Mouse (Mus musculus): ENCODE data around the gene Ttll4. TPM values are rescaled to one million over a fixed set of nuclear protein-coding genes. Genes with fewer than 3 reads are reported as not detected.

Ttll4 gene
- polyA plus RNA-seq, 1 experiment from 2014 or later: 5.3 TPM

DNA sequence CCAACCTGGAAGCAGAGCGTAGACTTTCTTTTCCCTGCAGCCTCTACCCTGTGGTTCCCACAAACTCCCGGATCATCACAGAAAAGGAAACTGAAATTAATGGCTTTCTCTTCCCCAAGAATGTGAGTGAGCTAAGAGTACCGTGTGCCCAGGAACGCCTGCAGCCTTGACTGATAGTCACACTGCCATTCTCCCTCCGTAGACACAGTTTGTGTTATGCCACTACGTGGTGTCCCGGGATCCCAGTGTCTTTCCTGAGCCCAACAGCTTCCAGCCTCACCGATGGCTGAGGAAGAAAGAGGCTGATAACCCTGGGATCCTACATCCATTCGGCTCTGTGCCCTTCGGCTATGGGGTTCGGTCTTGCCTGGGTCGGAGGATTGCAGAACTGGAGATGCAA, 75.4 kb downstream of the Ttll4 start:
- no peaks in the 10 kb centered on the region for H3K9me3 ChIP-seq (ENCODE audit: control insufficient read depth, low read length)
- no peak overlapping the region for H3K4me3 ChIP-seq (ENCODE audit: low read length)
- ATAC-seq: no peak
- WGBS: 93% methylated on average over 12 of the region's 12 CpGs
- no peaks in the 10 kb centered on the region for H3K36me3 ChIP-seq (ENCODE audit: control insufficient read depth, insufficient read depth, low read length)
- no peak overlapping the region for H3K27ac ChIP-seq (ENCODE audit: low read depth, low read length)
- no peak overlapping the region for H3K4me2 ChIP-seq (ENCODE audit: low read length)
- no peak overlapping the region for H3K9ac ChIP-seq (ENCODE audit: low read depth, low read length)
- no peaks in the 10 kb centered on the region for H3K4me1 ChIP-seq (ENCODE audit: control insufficient read depth, insufficient read depth, low read depth, low read length)
- no peaks in the 10 kb centered on the region for H3K27me3 ChIP-seq (replicated peaks; ENCODE audit: control insufficient read depth, insufficient read depth, low read length)

DNA sequence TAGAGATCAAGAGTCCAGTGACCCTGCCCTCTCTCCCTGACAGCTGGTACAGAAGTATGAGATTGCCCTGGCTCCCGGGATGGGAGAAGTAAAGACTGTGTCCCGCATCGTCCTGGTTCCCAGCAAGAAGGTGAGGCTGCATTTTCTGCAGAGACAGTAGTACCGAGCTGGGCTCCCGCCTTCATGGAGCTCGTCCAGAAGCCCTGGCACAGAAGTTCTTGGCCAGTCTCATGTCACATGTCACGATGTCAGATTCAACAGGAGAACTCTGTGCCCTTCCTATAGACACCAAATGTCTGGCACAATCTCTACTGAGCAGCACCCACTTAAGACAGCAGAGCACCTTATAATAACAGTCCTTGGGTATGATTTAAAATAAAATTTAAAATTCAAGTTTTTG, 76.0 kb downstream of the Ttll4 start:
- Histone ChIP-seq H3K9me3 (ENCODE audit: control insufficient read depth, low read length) (no peaks in the 10 kb centered on the region), H3K27ac (ENCODE audit: low read depth, low read length) (no peak overlapping the region), H3K4me1 (ENCODE audit: control insufficient read depth, insufficient read depth, low read depth, low read length) (no peaks in the 10 kb centered on the region), H3K9ac (ENCODE audit: low read depth, low read length) (no peak overlapping the region), H3K4me3 (ENCODE audit: low read length) (no peak overlapping the region), H3K36me3 (ENCODE audit: control insufficient read depth, insufficient read depth, low read length) (no peaks in the 10 kb centered on the region), H3K27me3 (replicated peaks; ENCODE audit: control insufficient read depth, insufficient read depth, low read length) (no peaks in the 10 kb centered on the region), H3K4me2 (ENCODE audit: low read length) (no peak overlapping the region)
- ATAC-seq: no peak
- 83% methylated on average over 7 of the region's 7 CpGs for WGBS

GRCm38 (mm10) chr1:74740846-74741245, 79.3 kb downstream of the Ttll4 start:
- no peak for ATAC-seq
- no peaks in the 10 kb centered on the region for H3K36me3 ChIP-seq (ENCODE audit: control insufficient read depth, insufficient read depth, low read length)
- WGBS: 77% methylated on average over 7 of the region's 7 CpGs

DNA sequence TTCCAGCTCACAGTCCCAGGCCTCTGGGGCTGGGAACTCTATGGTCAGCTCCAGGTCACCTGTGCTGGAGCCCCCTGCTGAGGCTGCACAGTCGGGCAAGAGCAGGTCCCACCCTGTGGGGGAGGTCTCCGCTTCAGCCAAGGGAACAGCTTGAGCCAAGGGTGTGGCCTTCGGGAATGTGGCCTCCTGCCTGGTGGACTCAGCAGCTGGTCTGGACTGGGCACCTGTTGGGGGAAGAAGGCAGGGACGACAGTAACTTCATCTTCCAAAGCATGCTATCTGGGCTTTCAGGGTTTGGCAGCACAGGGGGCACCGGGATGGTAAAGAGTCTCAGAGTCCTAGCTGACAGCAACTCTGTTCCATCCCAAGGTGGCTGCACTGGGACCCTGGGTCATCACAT, 85.8 kb downstream of the Ttll4 start:
- H3K4me2 ChIP-seq (ENCODE audit: low read length): no peak overlapping the region
- H3K4me3 ChIP-seq (ENCODE audit: low read length): no peak overlapping the region
- H3K27ac ChIP-seq (ENCODE audit: low read depth, low read length): no peak overlapping the region
- no peak overlapping the region for H3K9ac ChIP-seq (ENCODE audit: low read depth, low read length)
- ATAC-seq: no peak
- WGBS: 77% methylated on average over 5 of the region's 5 CpGs
- no peaks in the 10 kb centered on the region for H3K9me3 ChIP-seq (ENCODE audit: control insufficient read depth, low read length)
- H3K4me1 ChIP-seq (ENCODE audit: control insufficient read depth, insufficient read depth, low read depth, low read length): peaks cover 5% of the 10 kb centered on the region; the same call in 1 of the 2 replicates
- H3K27me3 ChIP-seq (replicated peaks; ENCODE audit: control insufficient read depth, insufficient read depth, low read length): peaks cover 5% of the 10 kb centered on the region
- no peaks in the 10 kb centered on the region for H3K36me3 ChIP-seq (ENCODE audit: control insufficient read depth, insufficient read depth, low read length)

More at GRCm38 (mm10) chr1:74740846-74741245, 79.3 kb downstream of the Ttll4 start:
- Histone ChIP-seq H3K9me3 (ENCODE audit: control insufficient read depth, low read length) (no peaks in the 10 kb centered on the region), H3K4me1 (ENCODE audit: control insufficient read depth, insufficient read depth, low read depth, low read length) (no peaks in the 10 kb centered on the region), H3K27me3 (replicated peaks; ENCODE audit: control insufficient read depth, insufficient read depth, low read length) (no peaks in the 10 kb centered on the region), H3K4me3 (ENCODE audit: low read length) (no peak overlapping the region), H3K4me2 (ENCODE audit: low read length) (no peak overlapping the region), H3K27ac (ENCODE audit: low read depth, low read length) (no peak overlapping the region), H3K9ac (ENCODE audit: low read depth, low read length) (no peak overlapping the region)

- H3K4me2 ChIP-seq (ENCODE audit: low read length): peak within 1 kb of the TSS; percentile 49
- peak within 1 kb of the TSS; percentile 19; the same call in 1 of the 2 replicates for H3K4me3 ChIP-seq (ENCODE audit: low read length)
- no peaks in the 10 kb centered on the region for H3K36me3 ChIP-seq (ENCODE audit: control insufficient read depth, insufficient read depth, low read length)
- no peaks in the 10 kb centered on the region for H3K9me3 ChIP-seq (ENCODE audit: control insufficient read depth, low read length)
- H3K27ac ChIP-seq (ENCODE audit: low read depth, low read length): no peak within 1 kb of the TSS
- peak; percentile 63; the same call in 1 of the 2 replicates for ATAC-seq
- peaks cover 5% of the 10 kb centered on the region; the same call in 1 of the 2 replicates for H3K4me1 ChIP-seq (ENCODE audit: control insufficient read depth, insufficient read depth, low read depth, low read length)
- H3K27me3 ChIP-seq (replicated peaks; ENCODE audit: control insufficient read depth, insufficient read depth, low read length): peaks cover 5% of the 10 kb centered on the region
- WGBS: 8% methylated on average over 30 of the region's 30 CpGs
- peak within 1 kb of the TSS; percentile 45; the same call in 1 of the 2 replicates for H3K9ac ChIP-seq (ENCODE audit: low read depth, low read length)
These were observed 87.2 kb downstream of the Ttll4 start, which contains the start of gene Prkag3 for GRCm38 (mm10) chr1:74748643-74749271. TSS of gene Prkag3 (minus strand) at chr1:74749221.

GRCm38 (mm10) chr1:74749301-74749700, 87.8 kb downstream of the Ttll4 start:
- Histone ChIP-seq H3K27me3 (replicated peaks; ENCODE audit: control insufficient read depth, insufficient read depth, low read length) (peaks cover 5% of the 10 kb centered on the region), H3K9me3 (ENCODE audit: control insufficient read depth, low read length) (no peaks in the 10 kb centered on the region), H3K4me1 (ENCODE audit: control insufficient read depth, insufficient read depth, low read depth, low read length) (peaks cover 5% of the 10 kb centered on the region; the same call in 1 of the 2 replicates), H3K36me3 (ENCODE audit: control insufficient read depth, insufficient read depth, low read length) (no peaks in the 10 kb centered on the region), H3K4me3 (ENCODE audit: low read length) (no peak overlapping the region), H3K4me2 (ENCODE audit: low read length) (no peak overlapping the region), H3K27ac (ENCODE audit: low read depth, low read length) (no peak overlapping the region), H3K9ac (ENCODE audit: low read depth, low read length) (no peak overlapping the region)
- no peak for ATAC-seq
- WGBS: 66% methylated on average over 7 of the region's 7 CpGs

GRCm38 (mm10) chr1:74750683-74751082, 89.1 kb downstream of the Ttll4 start:
- no peaks in the 10 kb centered on the region for H3K9me3 ChIP-seq (ENCODE audit: control insufficient read depth, low read length)
- peaks cover 5% of the 10 kb centered on the region for H3K27me3 ChIP-seq (replicated peaks; ENCODE audit: control insufficient read depth, insufficient read depth, low read length)
- no peak overlapping the region for H3K9ac ChIP-seq (ENCODE audit: low read depth, low read length)
- 78% methylated on average over 4 of the region's 4 CpGs for WGBS
- H3K36me3 ChIP-seq (ENCODE audit: control insufficient read depth, insufficient read depth, low read length): no peaks in the 10 kb centered on the region
- H3K4me1 ChIP-seq (ENCODE audit: control insufficient read depth, insufficient read depth, low read depth, low read length): peaks cover 5% of the 10 kb centered on the region; the same call in 1 of the 2 replicates
- no peak overlapping the region for H3K4me2 ChIP-seq (ENCODE audit: low read length)
- H3K27ac ChIP-seq (ENCODE audit: low read depth, low read length): no peak overlapping the region
- H3K4me3 ChIP-seq (ENCODE audit: low read length): no peak overlapping the region
- ATAC-seq: no peak

- H3K9me3 ChIP-seq (ENCODE audit: control insufficient read depth, low read length): no peaks in the 10 kb centered on the region
- H3K9ac ChIP-seq (ENCODE audit: low read depth, low read length): no peak overlapping the region
- H3K4me3 ChIP-seq (ENCODE audit: low read length): no peak overlapping the region
- H3K4me2 ChIP-seq (ENCODE audit: low read length): no peak overlapping the region
- WGBS: 81% methylated on average over 8 of the region's 8 CpGs
- H3K4me1 ChIP-seq (ENCODE audit: control insufficient read depth, insufficient read depth, low read depth, low read length): peaks cover 5% of the 10 kb centered on the region; the same call in 1 of the 2 replicates
- H3K36me3 ChIP-seq (ENCODE audit: control insufficient read depth, insufficient read depth, low read length): no peaks in the 10 kb centered on the region
- H3K27me3 ChIP-seq (replicated peaks; ENCODE audit: control insufficient read depth, insufficient read depth, low read length): peaks cover 5% of the 10 kb centered on the region
- no peak overlapping the region for H3K27ac ChIP-seq (ENCODE audit: low read depth, low read length)
- ATAC-seq: no peak
These were observed 90.6 kb downstream of the Ttll4 start for GRCm38 (mm10) chr1:74752150-74752549.

DNA sequence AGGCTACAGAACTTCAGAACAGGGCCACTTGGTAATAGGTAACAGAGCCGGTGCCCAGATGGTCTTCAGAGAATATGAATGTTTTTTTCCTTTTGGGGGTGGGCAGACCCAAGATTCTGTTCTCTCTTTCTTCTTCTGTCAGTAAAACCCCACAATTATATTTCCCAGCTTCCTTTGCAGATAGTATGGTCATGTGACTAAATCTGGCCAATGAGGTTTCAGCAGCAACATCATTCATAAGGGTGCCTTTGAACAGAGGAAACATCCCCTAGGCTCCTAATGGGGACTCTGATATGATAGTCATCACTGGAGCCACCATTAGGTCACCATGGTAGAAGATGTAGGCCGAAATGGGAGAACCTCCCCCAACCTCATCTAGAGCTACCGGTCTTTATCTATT, 91.3 kb downstream of the Ttll4 start:
- Histone ChIP-seq H3K36me3 (ENCODE audit: control insufficient read depth, insufficient read depth, low read length) (no peaks in the 10 kb centered on the region), H3K9me3 (ENCODE audit: control insufficient read depth, low read length) (no peaks in the 10 kb centered on the region), H3K27ac (ENCODE audit: low read depth, low read length) (no peak overlapping the region), H3K27me3 (replicated peaks; ENCODE audit: control insufficient read depth, insufficient read depth, low read length) (peaks cover 5% of the 10 kb centered on the region; the same call in 1 of the 2 replicates), H3K4me3 (ENCODE audit: low read length) (no peak overlapping the region), H3K4me1 (ENCODE audit: control insufficient read depth, insufficient read depth, low read depth, low read length) (peaks cover 5% of the 10 kb centered on the region; the same call in 1 of the 2 replicates), H3K4me2 (ENCODE audit: low read length) (no peak overlapping the region), H3K9ac (ENCODE audit: low read depth, low read length) (no peak overlapping the region)
- ATAC-seq: no peak
- 100% methylated on average over 3 of the region's 3 CpGs for WGBS

Data from hindbrain, embryonic 16.5 days (tissue).